Mouse (Mus musculus) bone marrow, adult 2 months (tissue): ENCODE data around the gene Ppan.
A peak's percentile ranks its signal among the peaks of the same experiment; 100 is the strongest.

ENCODE experiments used
- CTCF ChIP-seq: fragments of 200-500 bp; IDR thresholded peaks from 2 replicates; pipeline ENCODE4 v1.5.1; 2011; ENCODE audit warnings: low read length, control low read depth; ENCODE audit not compliant: control insufficient read depth, insufficient read depth
- POLR2A ChIP-seq: fragments of 200-500 bp; IDR thresholded peaks from 2 replicates; pipeline ENCODE4 v1.6.1; 2011; ENCODE audit warnings: low read depth, mild to moderate bottlenecking, control low read depth, low read length, borderline replicate concordance; ENCODE audit not compliant: control insufficient read depth

- TF ChIP-seq POLR2A (no peak), CTCF (peak; percentile 47)
Measured at GRCm38 (mm10) chr9:20901466-20902173, 13.6 kb downstream of the Ppan start.
